Mouse (Mus musculus) hindbrain, embryonic 14.5 days (tissue): ENCODE measurements around the gene Rfc5. TPM values are rescaled to one million over a fixed set of nuclear protein-coding genes. Genes with fewer than 3 reads are reported as not detected.
"Not testable (repeated sequence)": the region's sequence is repeated elsewhere in the genome, so short reads cannot be mapped to it uniquely, and the experiment has no call there.

ENCODE experiments used
- ATAC-seq: fragments of 200-750 bp; cut with Nextera tagmentation; 2 replicates; pipeline ENCODE4 v1.8.0; 2017; ENCODE audit warnings: moderate number of reproducible peaks, mild to moderate bottlenecking, moderate TSS enrichment, moderate library complexity; ENCODE audit not compliant: low FRiP score
- DNase-seq: peaks from one replicate; pipeline ENCODE4 v3.0.0-alpha.2; 2015; ENCODE audit warnings: low spot score
- H3K27ac ChIP-seq: fragments of 300-500 bp; sonication (generic); 2 replicates; pipeline ENCODE4 v1.5.1; 2014; ENCODE audit warnings: mild to moderate bottlenecking, moderate library complexity
- H3K27me3 ChIP-seq: fragments of 300-500 bp; sonication (generic); 2 replicates; pipeline ENCODE4 v1.6.1; 2014; ENCODE audit warnings: mild to moderate bottlenecking, low read length, mixed read lengths; ENCODE audit not compliant: control insufficient read depth, insufficient read depth
- H3K36me3 ChIP-seq: fragments of 300-500 bp; sonication (generic); replicated peaks from 2 replicates; pipeline ENCODE4 v1.6.1; 2014; ENCODE audit not compliant: control insufficient read depth, insufficient read depth
- H3K4me1 ChIP-seq: fragments of 300-500 bp; sonication (generic); replicated peaks from 2 replicates; pipeline ENCODE4 v1.6.1; 2014; ENCODE audit warnings: antibody characterized with exemption, low read length, mixed read lengths; ENCODE audit not compliant: control insufficient read depth, insufficient read depth
- H3K4me2 ChIP-seq: fragments of 300-500 bp; sonication (generic); replicated peaks from 2 replicates; pipeline ENCODE4 v1.6.1; 2014; ENCODE audit warnings: mild to moderate bottlenecking, moderate library complexity
- H3K4me3 ChIP-seq: fragments of 300-500 bp; sonication (generic); replicated peaks from 2 replicates; pipeline ENCODE4 v1.5.1; 2014; ENCODE audit warnings: mild to moderate bottlenecking, low read length
- H3K9ac ChIP-seq: fragments of 300-500 bp; sonication (generic); 2 replicates; pipeline ENCODE4 v1.6.1; 2014
- H3K9me3 ChIP-seq: fragments of 300-500 bp; sonication (generic); 2 replicates; pipeline ENCODE4 v1.6.1; 2016; ENCODE audit warnings: low read length; ENCODE audit not compliant: control insufficient read depth
- WGBS: fragments of 180-500 bp; shearing (Covaris S2); extraction: QIAGEN DNeasy Blood & Tissue Kit; methylation state at CpG from one replicate; pipeline ENCODE4 v1.1.7; 2014; 5-methylcytosine and 5-hydroxymethylcytosine counted together
- polyA plus RNA-seq: library from polyadenylated mRNA; unstranded; fragments of >200 nt; fragmentation: Nextera tagmentation; extraction: Ambion mirVana; gene quantifications from 2 replicates; pipeline ENCODE4 v1.2.1, GENCODE M21; 2014

Rfc5 gene
- polyA plus RNA-seq, result 26.0 and 28.6 TPM in 2 replicates

DNA sequence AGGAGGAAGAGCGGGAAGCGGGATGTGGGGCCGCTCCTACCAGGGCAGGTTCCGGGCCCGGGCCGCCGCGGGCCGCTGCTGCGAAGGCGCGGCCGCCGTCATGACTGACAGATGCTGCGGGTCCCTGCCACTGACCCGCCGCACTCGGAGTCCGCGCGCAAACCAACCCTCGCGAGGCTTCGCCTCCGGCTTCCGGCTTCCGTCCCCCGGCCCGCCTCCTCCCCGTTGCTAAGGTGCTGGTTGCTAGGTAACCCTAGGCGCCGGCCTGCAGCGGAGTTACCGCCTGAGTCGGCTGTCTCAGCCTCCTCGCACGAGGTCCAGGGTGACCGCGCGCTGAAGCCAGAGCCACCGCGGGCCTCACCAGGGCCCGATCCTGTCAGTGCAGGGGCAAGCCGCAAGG, at the start of gene Rfc5:
Gene Rfc5, minus strand, starts transcription at position 171 of the 400 bp plus-strand sequence.
- Histone ChIP-seq H3K9ac (peak within 1 kb of the TSS; percentile 88), H3K9me3 (no peaks in the 10 kb centered on the region), H3K4me1 (peaks cover 10% of the 10 kb centered on the region), H3K36me3 (peaks cover 22% of the 10 kb centered on the region), H3K4me2 (peak within 1 kb of the TSS; percentile 83), H3K27ac (peak within 1 kb of the TSS; percentile 65; the same call in 1 of the 2 replicates), H3K4me3 (peak within 1 kb of the TSS; percentile 69), H3K27me3 (no peaks in the 10 kb centered on the region)
- peak; percentile 96 for DNase-seq
- under 1% methylated on average over 32 of the region's 44 CpGs for WGBS
- ATAC-seq, result peak; percentile 95

- H3K27ac ChIP-seq, H3K9me3 ChIP-seq, H3K4me1 ChIP-seq, H3K36me3 ChIP-seq, H3K27me3 ChIP-seq, H3K4me3 ChIP-seq, H3K9ac ChIP-seq, ATAC-seq, DNase-seq, H3K4me2 ChIP-seq: not testable (repeated sequence)
- WGBS, result 96% methylated on average over 7 of the region's 7 CpGs
Observed at GRCm38 (mm10) chr5:117433501-117433900, 44.7 kb upstream of the Rfc5 start.

- Histone ChIP-seq H3K4me1 (peaks cover 16% of the 10 kb centered on the region; the same call in 1 of the 2 replicates), H3K9ac (no peak overlapping the region), H3K4me2 (no peak overlapping the region), H3K27me3 (no peaks in the 10 kb centered on the region), H3K27ac (no peak overlapping the region), H3K36me3 (no peaks in the 10 kb centered on the region), H3K4me3 (no peak overlapping the region), H3K9me3 (no peaks in the 10 kb centered on the region)
- DNase-seq (no peak), ATAC-seq (no peak)
- 81% methylated on average over 2 of the region's 2 CpGs for WGBS
Observed at GRCm38 (mm10) chr5:117417442-117417841, 28.6 kb upstream of the Rfc5 start.

GRCm38 (mm10) chr5:117415011-117415912, 26.4 kb upstream of the Rfc5 start:
- WGBS, result 18% methylated on average over 17 of the region's 19 CpGs
- peak overlapping the region; percentile 74 for H3K4me3 ChIP-seq
- H3K9ac ChIP-seq, result peak overlapping the region; percentile 86
- no peaks in the 10 kb centered on the region for H3K27me3 ChIP-seq
- H3K9me3 ChIP-seq, result no peaks in the 10 kb centered on the region
- peaks cover 16% of the 10 kb centered on the region; the same call in 1 of the 2 replicates for H3K4me1 ChIP-seq
- H3K36me3 ChIP-seq, result no peaks in the 10 kb centered on the region
- DNase-seq, result peak; percentile 32
- peak overlapping the region; percentile 74 for H3K4me2 ChIP-seq
- 0 out of 2 replicates have a peak, but pooled peaks have one; percentile 8 for ATAC-seq
- H3K27ac ChIP-seq, result peak overlapping the region; percentile 99

DNA sequence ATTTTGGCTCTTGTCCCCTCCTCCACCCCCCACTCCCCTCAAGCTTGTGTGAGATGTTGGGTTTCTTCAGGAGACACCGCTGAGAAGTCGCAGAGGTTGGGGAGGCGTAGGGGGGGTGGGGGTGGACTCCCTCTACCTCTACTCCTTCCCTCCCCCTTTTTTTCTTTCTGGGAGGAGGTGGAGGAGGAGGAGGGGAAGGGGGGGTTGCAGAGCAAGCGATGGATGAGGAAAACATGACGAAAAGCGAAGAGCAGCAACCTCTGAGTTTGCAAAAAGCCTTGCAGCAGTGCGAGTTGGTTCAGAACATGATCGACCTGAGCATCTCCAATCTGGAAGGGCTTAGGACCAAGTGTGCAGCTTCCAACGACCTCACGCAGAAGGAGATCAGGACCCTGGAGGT, 25.8 kb upstream of the Rfc5 start:
- no peaks in the 10 kb centered on the region for H3K9me3 ChIP-seq
- DNase-seq (peak; percentile 33), ATAC-seq (peak; percentile 18; the same call in 1 of the 2 replicates)
- under 1% methylated on average over 10 of the region's 10 CpGs for WGBS
- peak overlapping the region; percentile 86 for H3K9ac ChIP-seq
- no peaks in the 10 kb centered on the region for H3K27me3 ChIP-seq
- peaks cover 16% of the 10 kb centered on the region; the same call in 1 of the 2 replicates for H3K4me1 ChIP-seq
- peak overlapping the region; percentile 99 for H3K27ac ChIP-seq
- peak overlapping the region; percentile 74 for H3K4me2 ChIP-seq
- H3K4me3 ChIP-seq, result peak overlapping the region; percentile 74
- H3K36me3 ChIP-seq, result no peaks in the 10 kb centered on the region

DNA sequence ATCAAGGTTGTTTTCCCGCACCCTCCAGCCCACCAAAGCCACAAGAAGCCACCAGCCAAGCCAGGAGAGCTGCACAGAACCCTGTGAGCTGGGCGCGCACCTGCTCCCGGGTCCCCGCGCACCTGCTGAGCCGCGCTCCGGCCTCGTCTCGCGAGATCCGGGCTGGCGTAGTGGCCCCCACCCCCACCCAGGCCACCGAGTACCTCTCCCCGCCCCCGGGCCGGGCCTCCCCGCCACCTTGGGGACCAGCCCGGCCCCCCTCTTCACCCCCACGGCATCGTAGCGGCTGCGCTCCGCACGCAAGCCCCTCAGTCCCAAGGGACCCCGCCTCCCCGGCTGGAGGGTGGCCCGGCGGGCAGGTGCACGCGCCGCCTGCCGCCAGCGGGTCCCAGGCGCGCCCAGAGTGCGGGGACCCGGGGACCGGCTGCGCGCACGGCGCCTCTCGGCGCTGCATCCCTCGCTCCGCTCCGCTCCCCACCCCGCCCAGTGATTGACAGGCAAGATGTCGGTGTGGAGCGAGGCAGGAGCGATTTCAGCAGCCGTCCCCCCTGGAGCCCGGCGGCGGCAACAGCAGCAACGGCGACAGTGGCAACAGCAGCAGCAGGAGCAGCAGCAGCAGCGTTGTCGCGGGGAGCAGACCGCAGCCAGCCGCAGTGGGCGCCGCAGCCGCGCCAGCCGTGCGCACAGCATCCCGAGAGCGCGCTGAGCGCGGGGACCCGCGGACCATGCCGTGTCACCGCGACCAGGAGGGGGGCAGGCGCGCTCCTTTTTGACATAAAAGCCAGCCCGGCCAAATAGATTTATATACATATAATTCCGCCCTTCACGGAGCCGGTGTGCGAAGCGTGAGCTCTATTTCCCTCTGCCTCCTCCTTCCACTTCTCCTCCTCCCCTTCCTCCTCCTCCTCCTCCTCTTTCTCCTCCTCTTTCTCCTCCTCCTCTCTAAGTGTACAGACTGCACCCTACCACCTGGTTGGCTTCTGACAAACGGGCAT, 25.0 kb upstream of the Rfc5 start, which contains the start of gene Ksr2:
Gene Ksr2, plus strand, starts transcription at position 494 of the 995 bp plus-strand sequence.
- Histone ChIP-seq H3K4me1 (peaks cover 16% of the 10 kb centered on the region; the same call in 1 of the 2 replicates), H3K9me3 (no peaks in the 10 kb centered on the region), H3K9ac (peak within 1 kb of the TSS; percentile 86), H3K27ac (peak within 1 kb of the TSS; percentile 99), H3K27me3 (no peaks in the 10 kb centered on the region), H3K4me3 (peak within 1 kb of the TSS; percentile 74), H3K4me2 (peak within 1 kb of the TSS; percentile 74), H3K36me3 (no peaks in the 10 kb centered on the region)
- DNase-seq, result peak; percentile 75
- under 1% methylated on average over 79 of the region's 89 CpGs for WGBS
- ATAC-seq, result peak; percentile 87

- H3K9me3 ChIP-seq, result no peaks in the 10 kb centered on the region
- H3K4me1 ChIP-seq, result no peaks in the 10 kb centered on the region
- DNase-seq, result no peak
- H3K4me3 ChIP-seq, result no peak overlapping the region
- 76% methylated on average over 6 of the region's 6 CpGs for WGBS
- no peak for ATAC-seq
- no peaks in the 10 kb centered on the region for H3K27me3 ChIP-seq
- H3K4me2 ChIP-seq, result no peak overlapping the region
- no peak overlapping the region for H3K9ac ChIP-seq
- H3K36me3 ChIP-seq, result no peaks in the 10 kb centered on the region
- no peak overlapping the region for H3K27ac ChIP-seq
Observed at GRCm38 (mm10) chr5:117409369-117409768, 20.5 kb upstream of the Rfc5 start.

DNA sequence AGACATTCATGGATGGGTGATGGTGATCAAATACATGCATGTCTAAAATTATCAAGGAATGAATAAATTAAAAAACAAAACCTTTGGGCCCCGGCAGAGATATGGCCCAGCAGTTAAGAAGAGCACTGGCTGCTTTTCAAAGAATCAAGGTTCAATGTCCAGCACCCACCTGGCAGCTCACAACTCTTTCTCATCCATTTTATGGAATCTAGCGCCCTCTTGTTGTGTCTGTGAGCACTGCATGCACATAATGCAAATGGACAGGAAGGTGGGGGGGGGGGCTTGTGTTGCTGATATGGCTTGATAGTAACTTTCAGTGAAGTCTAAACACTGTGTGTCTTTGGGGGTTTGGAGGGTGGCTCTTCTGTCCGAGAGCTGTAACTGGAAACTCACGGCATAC, 19.4 kb upstream of the Rfc5 start:
- no peaks in the 10 kb centered on the region for H3K36me3 ChIP-seq
- H3K27me3 ChIP-seq, result no peaks in the 10 kb centered on the region
- ATAC-seq (no peak), DNase-seq (no peak)
- no peak overlapping the region for H3K9ac ChIP-seq
- no peaks in the 10 kb centered on the region for H3K4me1 ChIP-seq
- H3K4me3 ChIP-seq, result no peak overlapping the region
- H3K27ac ChIP-seq, result no peak overlapping the region
- 69% methylated on average over 4 of the region's 4 CpGs for WGBS
- H3K4me2 ChIP-seq, result no peak overlapping the region
- no peaks in the 10 kb centered on the region for H3K9me3 ChIP-seq
